Mouse (Mus musculus) induced T-regulatory cell, adult 2 months (primary cell): ENCODE measurements around the gene Ccdc149.

Experiments used
- DNase-seq: peaks from one replicate; pipeline ENCODE4 v3.0.0-alpha.2; 2012; ENCODE audit warnings: low read depth

Gene Ccdc149

GRCm38 (mm10) chr5:52470991-52471801, at the start of gene Ccdc149:
Gene Ccdc149, minus strand, starts transcription at chr5:52471521.
- no peak for DNase-seq

DNA sequence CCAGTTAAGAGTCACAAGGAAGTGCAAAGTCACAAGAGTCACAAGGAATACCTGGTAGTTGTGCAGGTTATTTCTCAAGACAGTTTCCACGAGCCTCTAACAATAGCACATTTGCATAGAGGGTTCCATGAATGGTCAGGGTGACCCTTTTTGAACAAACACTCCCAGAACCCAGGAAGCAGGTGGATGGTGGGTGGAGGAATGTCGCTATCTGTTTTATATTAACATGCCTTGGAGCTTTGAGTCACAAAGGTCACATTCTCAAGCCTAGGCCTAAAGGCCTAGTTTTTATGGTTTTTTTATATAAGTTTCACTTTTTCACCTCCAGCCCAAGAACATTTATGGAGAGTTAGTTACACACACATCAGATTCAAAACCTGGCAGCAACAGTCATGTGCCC, 48.6 kb upstream of the Ccdc149 start:
- DNase-seq: no peak

GRCm38 (mm10) chr5:52516072-52516476, 44.8 kb upstream of the Ccdc149 start:
- no peak for DNase-seq

- DNase-seq: peak; percentile 66
These were observed 44.1 kb upstream of the Ccdc149 start for GRCm38 (mm10) chr5:52515246-52516021.

GRCm38 (mm10) chr5:52511089-52511488, 39.8 kb upstream of the Ccdc149 start:
- no peak for DNase-seq

DNA sequence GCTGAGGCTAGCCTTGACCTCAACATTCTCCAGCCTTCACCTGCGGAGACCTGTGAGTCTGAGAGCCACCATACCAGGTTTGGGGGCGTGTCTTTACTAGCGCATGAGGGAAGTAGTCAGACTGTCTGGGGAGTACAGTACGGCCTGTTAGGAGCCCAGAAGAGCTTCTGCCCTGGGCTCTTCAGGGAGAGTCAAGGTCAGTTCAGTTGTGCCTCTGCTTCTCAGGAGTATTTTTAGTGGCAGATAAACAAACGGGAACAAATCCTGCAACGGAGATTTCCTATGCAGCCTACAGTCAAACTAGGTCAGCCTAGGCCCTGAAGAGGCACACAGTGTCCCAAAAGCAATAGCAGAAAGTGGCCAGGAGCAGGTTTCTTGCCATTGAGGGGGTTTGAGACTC, 38.1 kb upstream of the Ccdc149 start:
- no peak for DNase-seq

- DNase-seq: no peak
These were observed 33.3 kb upstream of the Ccdc149 start for GRCm38 (mm10) chr5:52504666-52505065.

DNA sequence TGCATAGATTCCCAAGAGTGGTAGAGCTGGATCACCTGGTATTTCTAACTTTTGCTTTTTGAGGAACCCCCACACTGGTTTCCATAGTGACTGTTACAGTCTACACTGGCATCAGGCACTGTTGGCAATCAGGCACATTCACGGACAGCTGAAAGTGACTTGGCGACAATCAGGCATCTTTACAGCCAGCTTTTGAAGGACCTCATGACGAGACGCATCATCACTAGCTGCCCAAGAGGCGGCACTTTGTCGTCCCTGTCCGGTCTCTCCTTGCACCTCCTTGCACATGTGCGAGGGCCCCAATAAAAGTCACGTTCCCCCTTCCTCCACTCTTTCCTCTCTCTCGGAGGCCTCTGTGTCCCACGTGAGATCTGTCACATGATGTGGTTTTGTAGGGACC, 32.8 kb upstream of the Ccdc149 start:
- DNase-seq: no peak

GRCm38 (mm10) chr5:52495671-52496070, 24.4 kb upstream of the Ccdc149 start:
- no peak for DNase-seq

GRCm38 (mm10) chr5:52491496-52491895, 20.2 kb upstream of the Ccdc149 start:
- no peak for DNase-seq

DNA sequence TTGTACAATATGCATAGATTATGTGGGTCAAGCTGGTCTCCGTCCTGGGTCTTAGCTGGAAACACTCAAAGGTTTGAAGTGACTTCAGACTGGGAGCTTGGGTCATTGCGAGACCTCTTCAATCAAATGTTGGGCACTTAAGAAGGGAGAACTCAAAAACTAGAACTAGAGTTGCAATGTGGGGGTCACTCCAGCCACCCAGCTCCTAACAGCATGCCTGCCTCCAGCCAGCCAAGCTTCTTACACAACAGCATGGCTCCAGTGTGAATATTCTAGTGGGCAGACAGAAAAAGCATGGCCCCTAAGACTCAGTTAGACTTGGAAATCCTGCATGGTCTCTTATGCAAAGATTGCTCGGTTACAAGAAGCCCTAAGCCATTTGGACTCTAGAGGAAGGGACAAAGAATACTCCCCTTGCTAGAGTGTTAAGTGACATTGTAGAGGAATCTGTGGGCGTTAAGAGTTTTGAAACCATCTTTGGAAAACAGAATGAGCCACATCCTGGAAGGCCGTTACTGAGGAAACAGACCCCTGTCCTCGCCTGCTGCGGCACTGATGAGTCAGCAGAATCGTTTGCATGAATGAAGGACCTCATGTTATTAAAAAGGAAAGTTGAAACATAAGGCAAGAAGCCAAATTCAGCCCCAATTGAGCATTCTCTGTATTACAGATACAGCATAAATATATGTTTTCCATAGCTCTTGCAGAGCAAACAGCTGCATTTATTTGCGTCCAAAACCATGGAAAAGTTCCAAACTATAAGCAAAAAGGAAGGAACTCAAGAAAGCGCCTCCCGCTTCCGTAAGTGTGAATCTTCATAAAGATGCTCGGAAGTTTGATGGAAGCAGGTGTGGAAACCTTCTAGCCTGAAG, 16.5 kb upstream of the Ccdc149 start:
- no peak for DNase-seq

DNA sequence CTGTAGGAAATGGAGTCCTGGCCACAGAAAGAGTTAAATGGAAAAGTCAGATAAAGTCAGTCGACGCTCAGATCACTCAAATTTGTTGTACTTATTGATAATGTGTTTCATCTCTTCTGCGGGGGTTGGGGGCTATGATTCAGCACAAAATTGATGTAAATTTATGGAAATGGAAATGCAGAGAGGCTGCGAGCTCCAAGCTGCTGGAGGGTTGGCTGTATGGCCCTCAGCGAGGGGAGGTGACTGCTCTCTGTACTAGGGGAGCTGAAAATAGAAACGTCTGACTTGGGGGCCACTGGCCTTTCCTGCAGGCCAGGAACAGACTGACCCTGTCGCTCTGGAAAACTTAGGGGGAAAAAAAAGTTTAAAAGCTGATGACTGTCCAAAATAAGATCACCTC, 5.5 kb upstream of the Ccdc149 start:
- DNase-seq: no peak

GRCm38 (mm10) chr5:52476292-52476701, 5.0 kb upstream of the Ccdc149 start:
- DNase-seq: no peak

DNA sequence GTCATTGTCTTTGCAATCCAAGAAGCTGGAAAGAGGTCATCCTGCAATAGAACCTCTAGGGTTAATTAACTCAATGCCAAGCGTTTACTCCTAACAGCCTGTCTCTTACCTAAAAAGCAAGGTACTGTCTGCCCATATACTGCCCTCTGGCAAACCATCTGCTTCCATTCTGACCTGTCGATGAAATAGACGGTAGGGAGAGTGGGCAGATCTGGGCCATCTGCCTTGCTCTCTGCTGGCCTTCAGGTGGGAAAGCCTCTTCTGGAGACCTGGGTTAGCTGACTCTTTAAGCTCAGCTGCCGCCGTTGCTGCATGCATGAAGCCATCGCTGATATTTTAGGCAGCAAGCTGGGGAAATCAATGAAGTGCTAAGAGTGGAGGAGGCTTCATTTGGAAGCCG, 2.7 kb upstream of the Ccdc149 start:
- DNase-seq: no peak

DNA sequence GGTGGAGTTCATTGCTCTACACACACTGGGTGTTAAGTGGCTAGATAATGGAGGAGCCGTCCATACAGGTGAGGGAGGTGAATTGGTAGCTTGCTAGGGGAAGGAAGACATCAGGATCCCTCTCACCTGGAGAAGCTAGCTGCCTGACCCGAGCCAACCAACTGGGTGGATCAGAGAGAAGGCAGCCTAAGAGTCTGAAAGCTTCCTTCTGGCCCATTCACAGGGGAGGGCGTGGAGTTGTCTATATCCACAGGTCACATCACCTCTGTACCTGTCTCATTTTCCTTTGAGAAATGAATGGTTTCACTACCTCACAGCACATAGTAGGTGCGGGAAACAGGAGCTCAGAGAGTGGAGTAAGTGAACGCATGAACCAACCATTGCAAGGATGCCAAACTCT, 770 bp downstream of the Ccdc149 start:
- no peak for DNase-seq

DNA sequence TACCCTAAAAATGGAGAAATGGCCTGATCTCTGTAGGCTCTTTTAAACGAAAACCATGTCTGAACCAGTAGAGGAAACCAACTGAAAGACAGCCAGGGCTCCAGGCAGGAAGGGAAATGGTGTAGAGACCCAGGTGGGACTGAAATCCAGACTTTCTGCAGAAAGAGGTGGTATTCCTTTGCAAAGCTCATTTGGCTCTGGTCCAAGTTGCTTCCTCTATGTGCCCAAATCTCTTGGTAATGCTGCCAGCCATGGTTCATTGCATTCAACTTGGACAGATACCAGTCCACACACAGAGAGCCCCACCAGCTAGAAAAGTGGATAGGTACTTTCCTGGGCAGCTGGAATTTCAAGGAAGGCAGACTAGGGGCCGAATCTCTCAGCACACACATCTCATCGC, 3.5 kb downstream of the Ccdc149 start:
- no peak for DNase-seq

DNA sequence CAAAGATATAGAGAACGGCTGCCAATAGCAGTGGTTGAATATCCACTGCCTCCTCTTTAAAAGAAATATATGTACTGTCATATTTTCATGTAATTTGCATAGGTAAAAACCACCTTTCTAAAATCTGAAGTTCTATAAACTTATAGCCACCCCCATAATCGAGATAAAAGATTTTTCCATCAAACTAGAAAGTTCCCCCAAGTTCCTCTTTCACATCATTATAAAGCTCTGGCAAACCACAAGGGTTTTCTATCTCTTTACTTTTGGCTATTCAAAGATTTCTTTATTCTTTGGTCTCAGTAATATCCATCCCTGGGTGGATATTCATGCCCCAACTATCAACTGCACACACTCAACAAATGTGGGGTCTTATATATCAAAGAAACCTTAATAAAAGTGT, 8.9 kb downstream of the Ccdc149 start:
- no peak for DNase-seq

DNA sequence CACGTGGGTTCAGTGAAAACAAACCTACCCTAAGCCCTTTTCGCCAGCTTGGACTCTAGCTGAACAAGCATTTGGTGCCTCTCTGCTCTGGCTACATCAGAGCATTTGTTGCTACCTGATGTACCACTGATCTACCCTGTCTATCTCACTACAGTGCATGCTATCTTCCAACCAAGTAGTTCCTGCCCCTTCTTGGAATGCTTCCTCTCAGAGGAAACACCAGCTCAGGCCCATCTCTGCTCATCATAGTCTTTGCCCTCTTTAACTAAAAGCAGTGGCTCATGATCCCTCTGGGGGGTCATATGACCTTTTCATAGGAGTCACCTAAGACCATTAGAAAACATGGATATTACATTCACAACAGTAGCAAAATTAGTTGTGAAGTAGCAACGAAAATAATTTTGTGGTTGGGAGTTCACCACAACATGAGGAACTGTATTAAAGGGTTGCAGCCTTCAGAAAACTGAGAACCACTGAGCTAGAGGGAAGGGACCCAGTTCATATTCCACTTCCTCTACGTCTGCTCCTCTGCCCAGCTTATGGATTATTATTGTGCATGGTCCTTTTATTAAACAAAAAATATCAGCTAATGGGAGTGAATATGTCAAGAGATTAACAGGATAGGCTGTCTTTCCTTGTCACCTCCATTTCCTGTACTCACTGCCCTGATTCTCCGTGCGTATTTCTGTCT, 9.7 kb downstream of the Ccdc149 start:
- no peak for DNase-seq

DNA sequence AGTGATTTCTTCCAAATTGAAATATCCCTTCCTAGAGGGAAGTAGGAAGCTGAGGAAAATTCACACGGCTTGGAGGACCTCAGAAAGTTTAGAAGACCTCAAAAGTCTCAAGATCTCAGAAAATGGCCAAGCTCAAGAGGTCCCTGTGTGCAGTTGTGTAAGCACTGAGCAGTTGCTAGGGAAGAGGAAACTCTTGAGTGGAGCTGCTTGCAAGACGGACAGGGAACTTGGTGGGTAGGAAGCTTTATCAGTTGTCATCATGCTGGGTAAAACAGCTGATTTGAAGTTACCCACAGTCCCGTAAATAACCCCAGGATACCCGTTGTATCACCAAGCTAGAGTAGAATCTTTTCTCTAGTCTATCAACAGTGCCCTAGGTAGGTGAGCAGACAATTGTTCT, 12.0 kb downstream of the Ccdc149 start:
- no peak for DNase-seq

DNA sequence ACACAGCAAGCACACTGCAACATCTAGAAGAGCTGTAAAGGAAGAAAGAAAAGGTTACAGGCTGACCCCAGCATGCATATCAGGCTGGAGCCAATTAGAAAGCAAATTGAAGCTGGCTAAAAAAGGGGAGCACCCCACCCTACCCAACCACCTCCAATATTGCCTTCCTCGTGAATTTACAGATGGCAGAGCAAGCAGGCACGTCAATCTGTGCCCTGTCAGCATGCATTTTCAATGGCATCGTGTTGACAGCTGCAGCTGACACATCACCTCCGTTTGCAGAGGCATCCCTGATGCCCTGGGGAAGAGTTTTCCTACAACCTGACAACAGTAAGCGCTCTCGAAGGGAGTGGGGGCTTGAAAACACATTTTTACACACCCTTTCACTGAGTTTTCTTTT, 14.2 kb downstream of the Ccdc149 start:
- no peak for DNase-seq

GRCm38 (mm10) chr5:52450821-52451220, 20.5 kb downstream of the Ccdc149 start:
- no peak for DNase-seq

GRCm38 (mm10) chr5:52449187-52449586, 22.1 kb downstream of the Ccdc149 start:
- no peak for DNase-seq
